Mouse (Mus musculus) heart, embryonic 15.5 days (tissue): ENCODE results near the gene Ccdc117. TPM values are rescaled to one million over a fixed set of nuclear protein-coding genes. Genes with fewer than 3 reads are reported as not detected.
A peak's percentile ranks its signal among the peaks of the same experiment; 100 is the strongest.

ENCODE experiments used
- ATAC-seq: fragments of 200-750 bp; cut with Nextera tagmentation; replicated peaks from 2 replicates; pipeline ENCODE4 v1.8.0; 2017; ENCODE audit warnings: low read depth, moderate TSS enrichment; ENCODE audit not compliant: insufficient number of reproducible peaks, insufficient read depth, low FRiP score
- H3K27ac ChIP-seq: fragments of 300-500 bp; sonication (generic); 2 replicates; pipeline ENCODE4 v1.5.1; 2015; ENCODE audit warnings: mild to moderate bottlenecking, inconsistent platforms
- H3K27me3 ChIP-seq: fragments of 300-500 bp; sonication (generic); 2 replicates; pipeline ENCODE4 v1.6.1; 2015; ENCODE audit warnings: inconsistent platforms
- H3K36me3 ChIP-seq: fragments of 300-500 bp; sonication (generic); 2 replicates; pipeline ENCODE4 v1.6.1; 2015; ENCODE audit warnings: mild to moderate bottlenecking, inconsistent platforms
- H3K4me1 ChIP-seq: fragments of 300-500 bp; sonication (generic); replicated peaks from 2 replicates; pipeline ENCODE4 v1.6.1; 2015; ENCODE audit warnings: inconsistent platforms
- H3K4me2 ChIP-seq: fragments of 300-500 bp; sonication (generic); 2 replicates; pipeline ENCODE4 v1.6.1; 2015; ENCODE audit warnings: inconsistent platforms, mild to moderate bottlenecking, moderate library complexity
- H3K4me3 ChIP-seq: fragments of 300-500 bp; sonication (generic); 2 replicates; pipeline ENCODE4 v1.5.1; 2015; ENCODE audit warnings: mild to moderate bottlenecking, inconsistent platforms
- H3K9ac ChIP-seq: fragments of 300-500 bp; sonication (generic); 2 replicates; pipeline ENCODE4 v1.6.1; 2015; ENCODE audit warnings: mild to moderate bottlenecking, inconsistent platforms
- H3K9me3 ChIP-seq: fragments of 300-500 bp; sonication (generic); replicated peaks from 2 replicates; pipeline ENCODE4 v1.6.1; 2016; ENCODE audit warnings: inconsistent platforms
- WGBS: fragments of 180-500 bp; shearing (Covaris S2); methylation state at CpG from one replicate; pipeline ENCODE4 v1.1.7; 2015; ENCODE audit warnings: mixed read lengths; 5-methylcytosine and 5-hydroxymethylcytosine counted together
- polyA plus RNA-seq: library from polyadenylated mRNA; unstranded; fragments of >200 nt; fragmentation: Nextera tagmentation; extraction: Ambion mirVana; gene quantifications from 2 replicates; pipeline ENCODE4 v1.2.1, GENCODE M21; 2015

The Ccdc117 gene
- polyA plus RNA-seq, 1 experiment from 2014 or later: 10.9 TPM

DNA sequence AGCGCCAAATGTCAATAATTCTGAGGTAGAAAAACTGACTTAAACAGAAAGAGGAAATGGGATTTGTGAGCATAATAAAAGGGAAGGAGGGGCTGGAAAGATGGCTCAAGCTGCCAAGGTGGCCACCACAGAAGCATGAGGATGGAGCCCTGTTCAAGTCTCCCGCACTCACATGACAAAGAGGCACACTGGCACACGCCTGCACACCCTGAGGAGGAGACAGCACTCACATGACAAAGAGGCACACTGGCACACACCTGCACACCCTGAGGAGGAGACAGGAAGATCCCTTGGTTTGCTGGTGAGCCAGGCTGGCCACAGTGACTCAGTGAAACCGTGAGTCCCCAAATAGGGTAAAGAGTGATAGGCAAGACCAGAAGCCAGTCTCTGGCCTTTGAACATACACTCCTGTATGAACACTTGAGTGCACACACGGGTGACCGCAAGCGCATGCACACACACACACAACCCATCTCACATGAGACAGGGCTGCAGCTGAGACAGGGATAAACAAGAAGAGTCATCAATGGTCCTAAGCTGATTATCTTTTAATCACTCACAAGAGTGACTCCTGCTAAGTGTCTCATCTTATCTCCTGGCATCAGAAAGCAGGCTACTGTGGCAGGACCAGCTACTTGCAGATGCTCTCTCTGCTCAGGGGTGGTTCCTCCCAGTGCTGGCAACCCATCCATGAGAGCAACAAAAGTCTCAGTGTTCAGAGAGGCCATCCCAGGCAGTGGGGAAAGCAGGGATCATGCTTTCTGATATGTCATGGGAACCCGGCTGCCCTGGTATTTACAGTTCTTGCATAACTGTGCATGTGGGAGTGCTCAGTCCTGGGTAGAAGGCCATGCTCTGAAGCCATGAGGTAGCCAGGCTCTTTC lies 32.5 kb downstream of the Ccdc117 start:
- H3K27me3 ChIP-seq: no peaks in the 10 kb centered on the region
- no peak overlapping the region for H3K4me3 ChIP-seq
- H3K9me3 ChIP-seq: no peaks in the 10 kb centered on the region
- 73% methylated on average over 8 of the region's 8 CpGs for WGBS
- H3K27ac ChIP-seq: peak overlapping the region; percentile 11; the same call in 1 of the 2 replicates
- ATAC-seq: no peak
- H3K9ac ChIP-seq: no peak overlapping the region
- no peaks in the 10 kb centered on the region for H3K36me3 ChIP-seq
- H3K4me2 ChIP-seq: no peak overlapping the region
- H3K4me1 ChIP-seq: peaks cover 5% of the 10 kb centered on the region; the same call in 1 of the 2 replicates

DNA sequence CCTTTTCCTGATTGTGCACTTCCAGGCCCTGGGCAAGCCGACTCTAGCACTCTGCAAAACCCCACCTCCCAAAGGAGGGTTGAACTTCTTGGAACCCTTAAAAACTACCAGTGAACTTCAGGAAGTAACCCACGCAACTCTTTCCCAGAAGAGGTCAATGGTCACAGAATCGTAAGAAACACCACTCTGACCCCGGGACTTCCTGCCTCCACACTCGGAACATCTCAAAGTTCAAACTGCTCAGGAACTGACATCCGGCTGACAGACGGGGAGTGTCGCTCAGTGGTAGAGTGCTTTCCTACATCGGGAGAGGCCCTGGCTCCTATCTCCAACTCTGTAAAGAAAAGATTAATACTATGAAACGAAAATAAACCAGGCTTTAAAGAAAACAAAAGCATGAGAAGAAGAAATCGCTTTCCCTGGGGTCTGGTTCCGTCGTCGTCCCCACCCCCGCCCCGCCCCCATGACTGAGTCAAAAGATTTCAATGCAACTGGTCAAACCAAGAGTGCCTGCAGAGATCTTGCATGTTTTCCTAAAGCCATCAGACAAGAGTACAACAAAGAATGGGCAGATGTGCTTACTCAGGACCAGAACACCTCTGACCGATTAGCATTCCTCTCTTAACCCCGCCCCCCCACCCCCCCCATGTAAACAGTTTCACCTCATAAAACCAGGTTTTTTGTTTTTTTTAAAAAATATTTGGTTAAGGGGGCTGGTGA lies 36.0 kb downstream of the Ccdc117 start:
- Histone ChIP-seq H3K9ac (no peak overlapping the region), H3K4me2 (peak overlapping the region; percentile 50), H3K4me1 (peaks cover 5% of the 10 kb centered on the region; the same call in 1 of the 2 replicates), H3K36me3 (no peaks in the 10 kb centered on the region), H3K27ac (peak overlapping the region; percentile 52), H3K9me3 (no peaks in the 10 kb centered on the region), H3K27me3 (no peaks in the 10 kb centered on the region), H3K4me3 (peak overlapping the region; percentile 29)
- ATAC-seq: peak; percentile 81
- 16% methylated on average over 18 of the region's 18 CpGs for WGBS

- no peak overlapping the region for H3K4me2 ChIP-seq
- H3K9ac ChIP-seq: no peak overlapping the region
- peaks cover 5% of the 10 kb centered on the region for H3K4me1 ChIP-seq
- WGBS: 82% methylated on average over 10 of the region's 10 CpGs
- no peaks in the 10 kb centered on the region for H3K36me3 ChIP-seq
- H3K9me3 ChIP-seq: no peaks in the 10 kb centered on the region
- ATAC-seq: no peak
- no peak overlapping the region for H3K4me3 ChIP-seq
- H3K27ac ChIP-seq: no peak overlapping the region
- no peaks in the 10 kb centered on the region for H3K27me3 ChIP-seq
Measured at GRCm38 (mm10) chr11:5502351-5503051, 39.5 kb downstream of the Ccdc117 start.

DNA sequence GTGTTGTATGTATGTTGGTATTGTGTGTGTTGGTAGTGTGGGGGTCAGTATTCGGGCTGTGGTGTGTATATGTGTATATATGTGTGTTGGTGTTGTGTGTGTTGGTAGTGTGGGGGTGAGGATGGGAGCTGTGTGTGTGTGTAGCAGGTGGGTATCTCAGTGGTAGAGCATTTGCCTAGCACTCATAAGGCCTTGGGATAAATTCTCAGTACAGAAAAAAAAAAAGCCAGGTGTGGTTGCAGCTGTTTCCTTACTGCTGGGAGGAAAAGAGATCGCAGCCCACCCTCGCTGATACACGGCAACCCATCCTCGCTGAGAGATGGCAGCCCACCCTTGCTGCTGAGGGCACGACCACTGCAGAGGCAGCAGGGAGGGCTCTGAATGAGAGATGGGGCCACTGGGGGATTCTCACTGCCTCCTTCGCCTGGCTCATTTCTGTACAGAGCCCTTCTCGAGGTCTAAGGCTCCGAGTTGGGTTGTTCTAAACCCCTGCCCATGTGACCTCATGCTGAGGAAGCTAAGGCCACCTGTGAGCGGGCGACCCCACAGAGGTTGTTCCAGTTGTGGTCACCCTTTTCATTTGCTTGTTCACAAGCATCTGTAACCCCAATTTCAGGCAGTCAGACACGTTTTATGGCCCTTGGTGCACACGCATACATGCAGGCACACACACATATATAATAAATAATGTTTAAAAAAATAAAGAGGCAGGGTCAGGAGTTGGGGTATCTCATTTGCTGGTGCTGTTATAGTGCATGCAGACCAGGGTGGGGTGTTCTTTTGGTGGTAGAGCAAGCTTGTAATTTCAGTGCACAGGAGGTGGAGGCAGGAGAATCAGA lies 40.9 kb downstream of the Ccdc117 start:
- no peaks in the 10 kb centered on the region for H3K27me3 ChIP-seq
- no peak for ATAC-seq
- H3K4me3 ChIP-seq: no peak overlapping the region
- no peak overlapping the region for H3K9ac ChIP-seq
- no peaks in the 10 kb centered on the region for H3K36me3 ChIP-seq
- 0 out of 2 replicates have a peak overlapping the region, but pooled peaks have one; percentile 40 for H3K27ac ChIP-seq
- H3K4me2 ChIP-seq: no peak overlapping the region
- no peaks in the 10 kb centered on the region for H3K9me3 ChIP-seq
- 74% methylated on average over 13 of the region's 13 CpGs for WGBS
- peaks cover 5% of the 10 kb centered on the region for H3K4me1 ChIP-seq

DNA sequence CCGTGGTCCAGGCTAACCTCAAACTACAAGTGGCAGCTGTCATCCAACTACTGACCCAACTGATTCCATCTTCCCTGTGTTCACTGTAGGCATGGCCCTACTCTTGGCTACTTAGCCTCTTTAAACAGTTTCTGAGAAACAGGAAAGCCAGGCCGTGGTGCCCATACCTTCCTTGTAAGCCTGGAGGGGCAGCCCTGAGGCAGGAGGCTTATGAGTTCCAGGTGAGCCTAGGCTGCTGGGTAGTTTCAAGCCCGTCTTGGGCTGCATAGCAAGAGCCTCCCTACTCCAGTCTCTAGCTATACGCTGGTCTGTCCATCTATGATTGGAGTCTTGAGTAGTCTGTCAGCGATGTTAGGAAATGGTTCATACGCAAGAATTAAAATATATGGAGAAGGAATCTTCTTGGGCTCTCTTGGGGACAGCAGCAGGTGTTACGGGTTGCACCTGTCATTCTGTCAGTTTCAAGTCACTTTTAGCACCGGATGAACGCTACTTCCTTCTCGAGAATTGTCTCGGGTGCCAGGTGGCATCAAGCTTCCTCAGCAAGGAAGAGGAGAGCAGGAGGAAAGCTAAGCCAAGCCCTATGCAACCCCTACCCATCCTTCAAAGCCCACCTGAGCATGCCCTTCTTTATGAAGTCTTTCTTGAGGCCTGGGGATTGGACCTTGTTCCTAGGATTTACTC lies 41.9 kb downstream of the Ccdc117 start:
- no peak overlapping the region for H3K4me2 ChIP-seq
- H3K9ac ChIP-seq: no peak overlapping the region
- H3K36me3 ChIP-seq: no peaks in the 10 kb centered on the region
- WGBS: 73% methylated on average over 11 of the region's 11 CpGs
- H3K9me3 ChIP-seq: no peaks in the 10 kb centered on the region
- H3K27ac ChIP-seq: no peak overlapping the region
- no peaks in the 10 kb centered on the region for H3K27me3 ChIP-seq
- H3K4me1 ChIP-seq: no peaks in the 10 kb centered on the region; the same call in 1 of the 2 replicates
- no peak for ATAC-seq
- H3K4me3 ChIP-seq: no peak overlapping the region

DNA sequence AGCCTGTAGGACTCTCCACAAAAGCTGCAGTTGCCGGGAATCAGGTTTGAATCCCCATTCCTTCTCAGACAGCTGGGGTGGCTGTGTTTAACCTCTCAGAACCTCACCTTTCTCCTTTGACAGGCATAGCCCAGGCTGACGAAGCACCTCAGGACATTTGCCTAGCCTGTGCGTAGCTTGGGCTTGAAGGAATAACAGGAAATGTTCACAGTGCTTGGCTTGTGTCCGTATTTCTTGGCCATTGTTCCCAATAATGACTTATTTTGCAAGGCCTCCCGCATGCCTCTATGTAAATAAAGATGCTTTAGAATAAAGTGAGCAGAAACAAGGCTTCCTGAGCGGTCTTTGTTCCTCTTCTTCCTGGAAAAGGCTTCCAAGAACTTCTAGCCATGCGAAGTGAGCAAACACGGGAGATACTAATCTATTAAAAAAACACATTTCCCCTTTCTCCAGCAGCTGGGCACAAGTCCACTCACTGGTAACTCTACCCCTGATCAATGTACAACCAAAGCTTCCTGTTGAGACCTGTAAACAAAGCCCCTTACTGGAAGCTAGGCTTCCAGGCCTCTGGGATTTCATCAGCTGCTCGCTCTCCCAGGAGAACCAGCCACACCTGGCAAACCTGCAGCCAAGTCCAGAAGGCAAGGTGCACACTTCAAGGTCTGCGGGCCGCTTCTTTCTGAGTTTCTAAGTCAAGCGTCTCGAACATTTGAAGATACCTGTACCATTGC lies 42.9 kb downstream of the Ccdc117 start:
- Histone ChIP-seq H3K27ac (peak overlapping the region; percentile 64), H3K36me3 (no peaks in the 10 kb centered on the region), H3K27me3 (no peaks in the 10 kb centered on the region), H3K9ac (no peak overlapping the region), H3K4me1 (no peaks in the 10 kb centered on the region; the same call in 1 of the 2 replicates), H3K4me3 (no peak overlapping the region), H3K4me2 (no peak overlapping the region), H3K9me3 (no peaks in the 10 kb centered on the region)
- WGBS: 66% methylated on average over 13 of the region's 13 CpGs
- ATAC-seq: 0 out of 2 replicates have a peak, but pooled peaks have one; percentile 29

- no peaks in the 10 kb centered on the region for H3K27me3 ChIP-seq
- no peak overlapping the region for H3K4me2 ChIP-seq
- H3K27ac ChIP-seq: peak overlapping the region; percentile 64
- WGBS: 72% methylated on average over 9 of the region's 9 CpGs
- no peaks in the 10 kb centered on the region for H3K36me3 ChIP-seq
- H3K9me3 ChIP-seq: no peaks in the 10 kb centered on the region
- H3K4me3 ChIP-seq: no peak overlapping the region
- H3K4me1 ChIP-seq: no peaks in the 10 kb centered on the region; the same call in 1 of the 2 replicates
- no peak for ATAC-seq
- no peak overlapping the region for H3K9ac ChIP-seq
Measured at GRCm38 (mm10) chr11:5498422-5498821, 43.6 kb downstream of the Ccdc117 start.

GRCm38 (mm10) chr11:5496559-5497248 lies 45.3 kb downstream of the Ccdc117 start:
- no peak overlapping the region for H3K9ac ChIP-seq
- WGBS: 90% methylated on average over 13 of the region's 13 CpGs

DNA sequence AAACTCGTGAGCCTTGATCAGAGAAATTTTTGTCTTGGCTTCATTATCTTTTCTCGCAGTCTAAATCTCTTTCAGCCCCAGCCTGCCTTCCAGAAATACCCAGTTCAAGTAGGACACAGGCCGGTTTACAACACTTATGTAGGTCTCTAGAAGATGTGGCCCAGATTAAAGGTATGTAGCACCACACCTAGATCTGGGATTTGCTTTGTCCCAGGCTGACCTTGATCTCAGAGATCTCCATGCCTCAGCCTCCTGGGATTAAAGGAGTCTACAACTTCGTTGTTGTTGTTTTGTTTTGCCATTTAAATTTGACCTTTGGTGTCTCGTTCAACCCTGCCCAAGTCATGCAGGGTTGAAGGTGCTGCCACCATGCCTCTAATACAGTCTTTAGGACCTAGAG lies 46.1 kb downstream of the Ccdc117 start:
- Histone ChIP-seq H3K4me2 (no peak overlapping the region), H3K27me3 (no peaks in the 10 kb centered on the region), H3K27ac (no peak overlapping the region), H3K36me3 (no peaks in the 10 kb centered on the region), H3K9me3 (no peaks in the 10 kb centered on the region), H3K4me3 (no peak overlapping the region), H3K9ac (no peak overlapping the region), H3K4me1 (no peaks in the 10 kb centered on the region; the same call in 1 of the 2 replicates)
- WGBS: 66% methylated on average over 5 of the region's 5 CpGs
- ATAC-seq: no peak

More at GRCm38 (mm10) chr11:5496559-5497248, 45.3 kb downstream of the Ccdc117 start:
- no peaks in the 10 kb centered on the region for H3K9me3 ChIP-seq
- no peaks in the 10 kb centered on the region; the same call in 1 of the 2 replicates for H3K4me1 ChIP-seq
- ATAC-seq: no peak
- no peak overlapping the region for H3K27ac ChIP-seq
- H3K27me3 ChIP-seq: no peaks in the 10 kb centered on the region
- no peak overlapping the region for H3K4me2 ChIP-seq
- H3K4me3 ChIP-seq: no peak overlapping the region
- H3K36me3 ChIP-seq: no peaks in the 10 kb centered on the region
